Mouse (Mus musculus) spleen, adult 2 months (tissue): ENCODE data around the gene Olfr986. TPM values are rescaled to one million over a fixed set of nuclear protein-coding genes. Genes with fewer than 3 reads are reported as not detected.

Experiments
- DNase-seq, 2 experiments: peaks; one replicate each; pipeline versions ENCODE4 v3.0.0 to v3.0.0-alpha.2; 2012 to 2021; ENCODE audit warnings: low spot score in 2 of 2, low read depth in 1 of 2
- H3K27ac ChIP-seq: fragments of 200-500 bp; 2 replicates; pipeline ENCODE4 v1.5.1; 2012; ENCODE audit warnings: low read length, inconsistent platforms; ENCODE audit not compliant: insufficient read depth
- H3K27me3 ChIP-seq: fragments of 200-500 bp; 2 replicates; pipeline ENCODE4 v1.6.1; 2012; ENCODE audit warnings: mild to moderate bottlenecking, moderate library complexity, low read length, inconsistent platforms; ENCODE audit not compliant: control insufficient read depth, insufficient read depth
- H3K36me3 ChIP-seq: fragments of 200-500 bp; 2 replicates; pipeline ENCODE4 v1.6.1; 2012; ENCODE audit warnings: mild to moderate bottlenecking, low read length, inconsistent platforms; ENCODE audit not compliant: control insufficient read depth, insufficient read depth
- H3K4me1 ChIP-seq: fragments of 200-500 bp; 2 replicates; pipeline ENCODE4 v1.6.1; 2011; ENCODE audit warnings: inconsistent platforms; ENCODE audit not compliant: control insufficient read depth, insufficient read depth, insufficient read length
- H3K4me3 ChIP-seq: fragments of 200-500 bp; 2 replicates; pipeline ENCODE4 v1.5.1; 2011; ENCODE audit warnings: mild to moderate bottlenecking, inconsistent platforms; ENCODE audit not compliant: insufficient read depth, insufficient read length; ENCODE audit errors: extremely low read depth
- CTCF ChIP-seq: fragments of 200-500 bp; IDR thresholded peaks from 2 replicates; pipeline ENCODE4 v1.5.1; 2011; ENCODE audit warnings: mild to moderate bottlenecking, inconsistent platforms; ENCODE audit not compliant: insufficient read depth, insufficient read length, insufficient replicate concordance; ENCODE audit errors: extremely low read depth
- POLR2A ChIP-seq: fragments of 200-500 bp; IDR thresholded peaks from 2 replicates; pipeline ENCODE4 v1.6.1; 2011; ENCODE audit warnings: low read depth, low read length, inconsistent platforms
- WGBS: fragments of 180-500 bp; shearing (Covaris S2); methylation state at CpG from one replicate; pipeline ENCODE4 v1.1.7; 2018; 5-methylcytosine and 5-hydroxymethylcytosine counted together
- polyA plus RNA-seq: library from polyadenylated mRNA; depleted of rRNA; stranded (reverse); fragments of >200 nt; gene quantifications from 2 replicates; pipeline ENCODE4 v1.2.3, GENCODE M21; 2012; rRNA removed

The Olfr986 gene
- polyA plus RNA-seq, 1 experiment, result not detected

GRCm38 (mm10) chr9:40234233-40235072, 53.7 kb downstream of the Olfr986 start:
- TF ChIP-seq POLR2A (no peak), CTCF (no peak)
- no peaks in the 10 kb centered on the region for H3K27me3 ChIP-seq
- no peaks in the 10 kb centered on the region for H3K36me3 ChIP-seq
- no peak overlapping the region for H3K4me3 ChIP-seq
- no peaks in the 10 kb centered on the region for H3K4me1 ChIP-seq
- no peak for DNase-seq
- no peak overlapping the region for H3K27ac ChIP-seq
- WGBS, result 73% methylated on average over 10 of the region's 10 CpGs

GRCm38 (mm10) chr9:40235220-40235619, 54.5 kb downstream of the Olfr986 start:
- 90% methylated on average over 7 of the region's 7 CpGs for WGBS
- TF ChIP-seq CTCF, result no peak
- no peaks in the 10 kb centered on the region for H3K27me3 ChIP-seq
- no peak overlapping the region for H3K4me3 ChIP-seq
- DNase-seq, result no peak
- H3K36me3 ChIP-seq, result no peaks in the 10 kb centered on the region
- no peaks in the 10 kb centered on the region for H3K4me1 ChIP-seq
- H3K27ac ChIP-seq, result no peak overlapping the region

Other genes starting within 250 kb of the Olfr986 start
- gene Olfr974, start 243.4 kb upstream of the Olfr986 start, polyA plus RNA-seq, result not detected in 2 replicates
- not detected in 2 replicates for gene Olfr975, start 228.9 kb upstream of the Olfr986 start, polyA plus RNA-seq
- gene Olfr976, start 219.8 kb upstream of the Olfr986 start, polyA plus RNA-seq, result not detected in 2 replicates
- not detected in 2 replicates for gene Olfr978, start 188.8 kb upstream of the Olfr986 start, polyA plus RNA-seq
- not detected in 2 replicates for gene Olfr979, start 177.5 kb upstream of the Olfr986 start, polyA plus RNA-seq
- not detected in 2 replicates for gene Olfr980, start 171.3 kb upstream of the Olfr986 start, polyA plus RNA-seq
- not detected in 2 replicates for gene Olfr981, start 159.5 kb upstream of the Olfr986 start, polyA plus RNA-seq
- gene Olfr982, start 107.1 kb upstream of the Olfr986 start, polyA plus RNA-seq, result not detected in 2 replicates
- gene Olfr983, start 87.3 kb upstream of the Olfr986 start, polyA plus RNA-seq, result not detected in 2 replicates
- gene Olfr984, start 66.7 kb upstream of the Olfr986 start, polyA plus RNA-seq, result not detected in 2 replicates
- not detected in 2 replicates for gene Olfr985, start 50.7 kb upstream of the Olfr986 start, polyA plus RNA-seq
- not detected in 2 replicates for gene Tmem225, start 32.8 kb upstream of the Olfr986 start, polyA plus RNA-seq
- 0.72 and 0.74 TPM in 2 replicates for gene Zfp202, start 11.4 kb downstream of the Olfr986 start, polyA plus RNA-seq
- 0.07 and 0.26 TPM in 2 replicates for gene Scn3b, start 88.3 kb downstream of the Olfr986 start, polyA plus RNA-seq